Mouse (Mus musculus): ENCODE results near the gene Rab4a.

DNA sequence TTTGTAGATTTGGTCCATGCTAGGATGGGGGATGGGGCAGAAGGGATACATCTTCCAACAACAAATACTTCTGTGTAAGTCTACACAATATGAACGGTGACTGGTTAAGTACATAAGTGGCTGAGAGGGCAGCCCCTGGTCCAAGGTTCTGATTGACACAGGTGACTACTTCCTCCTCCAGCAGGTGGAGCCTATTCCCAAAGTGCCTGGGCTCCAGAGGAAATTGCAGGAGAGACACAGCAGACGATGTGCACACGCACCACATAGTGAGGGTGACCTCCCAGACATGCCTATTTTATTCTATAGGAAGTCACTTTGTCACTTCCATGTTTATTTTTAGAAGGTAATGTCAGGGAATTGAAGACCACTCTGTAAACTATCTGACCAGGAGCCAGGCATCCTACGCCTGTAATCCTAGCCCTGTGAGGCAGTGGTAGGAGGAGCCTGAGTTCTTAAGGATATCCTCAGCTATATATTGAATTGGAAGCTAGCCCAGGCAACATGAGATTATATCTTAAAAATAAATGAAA lies 75.1 kb downstream of the Rab4a start:
- TF ChIP-seq CTCF (IDR thresholded peaks at IDR 0.05; ENCODE audit: insufficient read depth, low read length) (no peak), POLR2A (IDR thresholded peaks at IDR 0.05; ENCODE audit: borderline replicate concordance, extremely low read depth, low read depth, low read length) (no peak)

Measured in lung, adult 2 months (tissue).